Mouse (Mus musculus) mature B cell (primary cell): Measurements from ENCODE around the gene Gm43638.
"Not testable (repeated sequence)": the region's sequence is repeated elsewhere in the genome, so short reads cannot be mapped to it uniquely, and the experiment has no call there.

ENCODE experiments used
- in situ Hi-C: fragments of 300-500 bp; cut with MboI; formaldehyde crosslinking; loops from 2 replicates; pipeline ENCODE4 v1.14.3; 2019

Gm43638 gene

DNA sequence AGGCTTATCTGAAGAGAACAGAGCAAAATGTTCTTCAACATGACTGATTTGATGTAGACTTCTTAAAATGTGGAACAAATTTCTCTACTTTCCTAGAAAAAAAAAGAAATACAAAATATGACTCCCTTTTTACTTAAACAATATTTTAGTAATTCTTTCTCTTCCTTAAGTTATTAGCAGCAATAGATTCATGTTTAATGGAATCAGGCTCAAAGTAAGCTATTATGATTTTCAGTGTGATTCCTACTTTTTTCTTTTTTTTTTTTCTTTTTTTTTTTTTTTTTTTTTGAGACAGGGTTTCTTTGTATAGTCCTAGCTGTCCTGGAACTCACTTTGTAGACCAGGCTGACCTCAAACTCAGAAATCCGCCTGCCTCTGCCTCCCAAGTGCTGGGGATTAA lies at the start of gene Gm43638:
Gene Gm43638 (minus strand): TSS at position 101 of the 400 bp plus-strand sequence.
- in situ Hi-C loops, result not testable (repeated sequence)

DNA sequence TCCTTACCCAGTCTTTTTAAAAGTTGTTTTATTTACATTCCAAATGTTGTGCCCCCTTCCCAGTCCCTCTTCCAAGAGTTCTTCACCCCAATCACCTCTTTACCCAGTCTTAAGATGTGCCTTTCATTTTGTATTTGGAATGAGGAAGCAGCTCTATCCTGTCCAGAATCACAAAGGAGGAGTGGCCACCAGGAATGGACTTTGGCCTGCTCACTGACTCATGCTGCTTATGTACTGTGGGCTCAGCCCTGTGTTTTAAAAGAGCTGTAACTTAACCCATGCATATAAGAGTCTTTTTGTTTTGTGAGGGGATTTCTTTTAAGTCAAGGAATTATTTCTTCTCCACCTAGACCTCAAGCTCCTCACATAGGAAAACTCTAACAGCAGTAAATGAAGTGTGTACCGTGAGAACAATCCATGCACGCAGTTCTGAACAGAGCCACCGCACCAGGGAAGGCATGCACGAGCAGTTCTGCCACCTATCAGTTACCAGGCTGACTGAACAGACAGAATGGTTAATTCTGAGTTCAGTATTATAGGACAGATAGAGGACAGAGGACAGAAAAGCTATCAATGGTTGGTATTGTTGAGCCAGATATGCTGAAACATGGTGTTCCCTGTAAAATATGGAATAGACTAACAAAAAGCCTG lies 49.5 kb upstream of the Gm43638 start:
- in situ Hi-C loops, result no loop called here

DNA sequence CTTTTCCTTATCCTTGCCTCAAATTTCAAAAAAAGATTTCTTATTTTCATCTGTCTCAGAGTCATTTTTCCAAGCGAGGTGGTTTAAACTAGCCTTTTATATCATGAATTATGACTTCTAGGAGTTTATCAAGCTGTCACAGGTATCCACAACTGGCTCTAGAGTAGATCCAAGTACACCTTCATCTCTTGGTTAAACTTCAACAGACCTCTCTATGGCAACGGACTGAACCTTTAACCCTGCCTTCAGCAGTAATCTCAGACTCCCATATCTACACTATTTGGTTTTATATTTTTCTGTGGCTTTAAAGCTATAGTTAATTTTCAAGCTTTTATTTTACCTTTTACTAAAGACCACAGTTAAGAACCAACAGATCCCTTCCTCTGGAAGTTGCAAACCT lies 45.7 kb upstream of the Gm43638 start:
- in situ Hi-C loops, result no loop called here

DNA sequence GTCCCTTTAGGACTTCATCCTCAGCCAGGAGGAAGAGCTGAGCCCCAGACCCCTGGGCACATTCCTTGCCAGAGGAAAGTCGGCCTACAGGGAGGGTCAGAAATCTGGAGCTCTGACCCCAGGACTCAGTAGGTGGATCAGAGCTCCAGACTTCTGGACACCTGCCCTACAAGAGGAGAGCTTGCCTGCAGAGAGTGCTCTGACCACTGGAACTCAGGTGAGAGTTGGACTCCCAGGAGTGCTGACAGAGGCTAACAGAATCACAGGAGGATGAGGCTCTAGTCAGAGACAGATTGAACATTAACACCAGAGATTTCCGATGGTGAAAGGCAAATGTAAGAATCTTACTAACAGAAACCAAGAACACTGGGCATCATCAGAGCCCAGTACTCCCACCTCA lies 37.0 kb upstream of the Gm43638 start:
- in situ Hi-C loops, result not testable (repeated sequence)

DNA sequence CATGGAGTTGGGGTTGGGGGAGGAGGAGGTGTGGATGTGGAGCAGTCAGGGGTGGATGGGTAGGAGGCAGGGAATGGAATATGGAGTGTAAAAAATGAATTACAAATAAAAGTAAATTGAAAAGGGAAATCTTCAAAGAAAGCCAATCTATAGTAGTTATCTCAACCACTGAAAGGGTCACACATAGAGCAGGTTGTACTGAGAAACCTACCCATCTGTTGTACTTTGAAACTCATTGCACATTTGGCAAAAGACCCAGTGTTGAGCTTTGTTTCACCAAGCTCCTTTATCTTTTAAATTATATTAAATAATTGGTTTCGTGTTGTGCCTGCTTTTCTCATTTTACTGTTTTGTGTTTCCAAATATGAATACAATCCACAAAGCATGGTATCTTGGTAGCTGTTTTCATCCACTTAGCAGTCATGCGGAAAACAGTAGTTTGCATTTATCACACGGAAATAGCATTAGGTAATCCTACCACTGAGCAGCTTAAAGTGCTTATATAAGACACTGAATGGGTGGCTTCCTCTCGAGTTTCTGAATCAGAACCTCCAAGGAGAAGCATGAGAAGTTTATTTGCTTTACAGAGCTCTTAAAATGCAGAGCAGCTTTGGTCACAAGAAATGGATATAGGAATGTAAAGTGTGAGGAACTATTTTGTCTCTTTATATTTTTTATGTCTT lies 19.3 kb upstream of the Gm43638 start:
- in situ Hi-C loops, result no loop called here

DNA sequence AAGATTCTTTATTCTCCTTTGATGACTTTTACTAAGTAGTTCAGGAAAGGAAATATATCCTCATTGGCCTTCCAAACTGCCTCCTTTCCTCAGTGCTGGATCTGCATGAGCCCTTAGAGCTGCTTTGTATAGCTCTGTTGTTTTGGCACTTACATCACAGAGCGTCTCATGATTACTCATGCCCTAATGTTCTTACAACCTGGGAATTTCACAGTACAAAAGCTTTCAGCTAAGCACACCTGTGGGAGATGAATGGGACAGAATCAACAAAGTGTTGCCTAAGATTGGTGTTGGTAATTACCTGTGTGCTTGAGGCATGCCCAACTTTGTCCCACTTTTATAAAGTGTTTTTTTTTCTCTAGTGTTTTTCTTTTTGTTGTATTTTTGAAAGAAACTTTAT lies 16.1 kb upstream of the Gm43638 start:
- in situ Hi-C loops, result no loop called here

DNA sequence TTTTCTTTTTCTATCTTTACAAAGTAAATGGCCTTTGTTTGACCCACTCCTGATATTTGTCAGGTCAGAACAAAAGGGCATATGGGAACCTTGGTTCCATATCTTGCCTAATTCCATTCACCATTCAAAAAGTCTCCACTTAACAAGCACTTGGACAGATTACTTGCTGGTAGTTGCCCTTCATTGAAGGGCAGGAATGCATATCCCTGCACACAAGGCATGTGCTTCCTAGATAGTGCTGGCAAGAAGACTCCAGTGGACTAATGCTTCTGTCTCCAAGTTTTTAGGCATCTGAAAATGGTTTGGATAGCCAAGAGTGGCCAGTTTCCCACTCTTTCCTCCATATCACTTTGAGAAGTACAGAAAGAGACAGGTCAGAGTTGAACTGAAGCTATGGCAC lies 12.7 kb upstream of the Gm43638 start:
- in situ Hi-C loops, result no loop called here

DNA sequence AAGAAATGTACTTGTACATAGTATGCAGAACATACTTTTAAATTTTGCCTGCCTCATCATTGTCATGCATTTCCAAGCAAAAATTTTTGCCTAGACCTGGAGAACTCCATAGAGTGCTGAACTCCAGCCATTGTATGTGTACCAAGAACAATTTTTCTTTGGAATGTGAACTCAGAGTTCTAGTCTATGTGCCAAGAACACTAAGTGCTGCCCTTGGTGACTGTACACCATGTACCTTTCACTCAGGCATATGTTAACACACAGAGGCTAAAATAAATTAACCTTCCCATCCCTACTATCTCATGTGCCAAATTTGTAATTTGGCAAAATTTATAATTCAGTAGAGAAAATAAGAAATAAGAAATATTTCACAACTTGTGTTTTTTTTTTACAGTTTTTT lies 12.3 kb upstream of the Gm43638 start:
- in situ Hi-C loops, result no loop called here

DNA sequence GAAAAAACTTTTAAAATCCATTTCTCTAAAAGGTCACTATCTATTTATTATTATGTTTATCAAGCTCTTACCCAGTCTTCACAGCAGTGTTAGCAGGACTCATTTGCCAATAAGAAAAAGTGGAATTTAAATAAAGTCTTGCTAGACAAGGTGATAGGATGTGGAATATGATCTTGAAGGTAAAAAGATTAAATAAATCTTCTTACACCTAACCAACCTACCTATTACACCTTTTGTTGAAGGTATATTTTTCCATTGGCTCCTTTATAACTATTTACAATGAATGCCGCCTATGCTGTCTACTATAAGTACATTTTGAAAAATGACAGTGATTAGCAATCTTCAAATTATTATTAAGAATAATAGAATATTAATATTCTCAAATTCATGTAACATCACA lies 4.2 kb upstream of the Gm43638 start, which contains the start of gene Ugt2a1:
Gene Ugt2a1 (minus strand): TSS at position 101 of the 400 bp plus-strand sequence.
- in situ Hi-C loops, result no loop called here

DNA sequence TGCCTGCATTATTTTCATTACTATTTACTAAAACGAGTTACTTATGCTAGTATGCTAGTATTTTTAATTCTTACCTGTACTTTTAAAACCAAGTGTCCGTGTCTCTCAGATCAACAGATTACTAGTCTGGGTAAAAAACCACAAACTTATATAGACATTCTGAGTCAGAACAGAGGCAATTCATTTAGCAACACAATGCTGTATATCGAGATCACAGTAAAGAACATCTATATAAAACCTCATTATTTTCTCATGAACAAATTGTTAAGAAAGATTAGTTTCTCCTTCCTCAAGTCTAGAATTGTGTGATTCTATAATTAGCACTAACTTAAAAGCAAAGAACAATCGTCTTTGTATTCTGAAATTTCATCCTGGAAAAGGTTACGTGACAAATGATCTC lies 4.4 kb downstream of the Gm43638 start, which contains the start of gene Ugt2a2:
Gene Ugt2a2 (minus strand): TSS at position 101 of the 400 bp plus-strand sequence.
- in situ Hi-C loops, result no loop called here

DNA sequence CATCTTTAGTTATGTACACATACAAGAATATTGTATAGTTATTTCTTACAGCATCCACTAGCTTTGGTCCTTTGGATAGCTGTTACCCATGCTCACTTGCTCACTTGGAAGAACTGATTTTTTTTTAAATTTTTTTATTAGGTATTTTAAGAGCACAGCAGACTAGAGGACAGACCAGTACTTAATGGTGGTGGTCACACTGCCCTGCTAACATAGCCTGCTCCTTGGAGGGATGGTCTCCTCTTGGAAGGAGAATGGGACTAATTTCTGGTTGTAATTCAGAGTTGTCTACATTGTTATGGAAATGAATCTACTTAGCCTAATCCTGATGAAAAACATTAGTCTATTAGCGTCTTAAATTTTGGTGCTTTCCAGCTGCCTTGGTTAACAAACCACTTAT lies 27.8 kb downstream of the Gm43638 start:
- in situ Hi-C loops, result no loop called here

DNA sequence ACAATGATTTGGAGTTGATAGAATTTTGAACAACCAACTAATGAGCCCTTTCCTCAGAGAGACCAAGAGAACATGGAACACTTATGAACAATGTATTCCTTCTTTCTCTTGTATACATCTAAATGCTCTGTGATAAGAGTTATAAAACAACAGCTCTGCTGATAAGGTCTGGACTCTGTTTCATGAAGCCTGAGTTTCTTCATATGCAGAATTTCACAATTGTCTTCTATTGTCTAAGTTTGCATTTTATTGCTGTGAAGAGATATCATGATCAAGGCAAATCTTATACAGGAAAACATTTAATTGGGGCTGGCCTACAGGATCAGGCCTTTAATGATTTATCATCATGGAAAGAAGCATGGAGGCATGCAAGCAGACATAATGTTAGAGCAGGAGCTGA lies 28.9 kb downstream of the Gm43638 start:
- in situ Hi-C loops, result no loop called here

DNA sequence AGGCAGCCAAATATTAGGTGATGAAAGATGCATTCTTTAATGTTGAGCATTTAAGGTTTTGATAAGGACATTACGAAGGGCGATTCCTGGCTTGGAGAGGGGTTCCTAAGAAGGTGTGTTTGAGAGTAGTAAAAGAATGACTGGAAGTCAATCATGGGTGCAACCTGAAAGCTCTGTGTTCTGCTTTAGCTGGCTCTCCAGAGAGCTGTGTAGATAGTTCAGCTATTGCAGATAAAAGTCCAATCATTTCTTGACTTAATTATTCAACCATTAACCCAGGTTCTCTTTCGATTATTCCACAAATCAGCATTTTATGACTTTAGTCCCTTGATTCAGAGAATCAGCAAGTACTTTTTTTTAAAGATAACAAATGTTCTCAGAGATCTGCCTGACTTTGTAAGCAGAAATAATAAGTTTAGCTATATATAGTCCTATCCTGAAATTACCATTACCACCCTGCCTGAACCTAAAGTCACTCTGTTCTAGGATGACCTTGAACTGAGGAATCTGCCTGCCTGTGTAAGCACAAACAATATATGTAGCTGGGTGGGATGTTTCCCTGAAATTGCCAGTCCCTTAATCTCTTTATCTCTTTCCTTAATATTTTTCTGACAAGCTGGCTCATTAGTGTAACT lies 30.3 kb downstream of the Gm43638 start:
- in situ Hi-C loops, result no loop called here

DNA sequence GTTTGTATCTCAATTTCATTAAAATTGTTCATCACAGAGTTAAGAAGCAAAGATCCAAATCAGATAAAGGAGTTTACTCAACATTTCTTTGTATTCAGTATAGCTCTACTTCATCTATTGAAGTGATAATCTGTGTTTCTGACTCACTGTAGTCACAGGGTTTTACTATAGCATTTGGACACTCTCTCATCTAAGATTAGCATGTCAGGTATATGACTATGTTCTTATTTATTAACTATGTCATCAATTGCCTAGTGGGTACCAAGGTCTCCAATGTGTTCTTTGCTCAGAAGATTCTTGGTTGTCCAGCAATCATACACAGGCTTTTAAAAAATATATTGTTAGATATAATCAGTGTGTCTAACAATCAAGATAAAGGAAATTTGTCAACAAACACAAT lies 31.1 kb downstream of the Gm43638 start:
- in situ Hi-C loops, result no loop called here

DNA sequence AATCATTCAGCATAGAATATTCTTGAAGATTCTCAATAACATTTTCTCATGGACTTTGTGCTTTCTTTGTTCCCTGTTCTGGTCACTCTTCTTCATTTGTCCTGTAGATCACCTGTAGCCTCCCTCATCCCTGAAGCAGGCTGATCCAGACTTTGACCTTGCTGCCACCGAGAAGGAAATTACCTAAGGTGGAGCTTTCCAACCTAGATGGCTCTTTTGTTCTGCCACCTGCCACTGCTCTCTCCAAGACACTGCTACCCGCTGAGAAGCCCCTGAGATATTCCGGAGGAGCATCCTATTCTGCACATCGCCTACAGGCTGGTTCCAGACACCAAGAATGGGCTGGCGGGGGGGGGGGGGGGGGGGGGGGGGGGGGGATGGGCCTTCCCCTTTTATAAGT lies 34.1 kb downstream of the Gm43638 start:
- in situ Hi-C loops, result not testable (repeated sequence)

DNA sequence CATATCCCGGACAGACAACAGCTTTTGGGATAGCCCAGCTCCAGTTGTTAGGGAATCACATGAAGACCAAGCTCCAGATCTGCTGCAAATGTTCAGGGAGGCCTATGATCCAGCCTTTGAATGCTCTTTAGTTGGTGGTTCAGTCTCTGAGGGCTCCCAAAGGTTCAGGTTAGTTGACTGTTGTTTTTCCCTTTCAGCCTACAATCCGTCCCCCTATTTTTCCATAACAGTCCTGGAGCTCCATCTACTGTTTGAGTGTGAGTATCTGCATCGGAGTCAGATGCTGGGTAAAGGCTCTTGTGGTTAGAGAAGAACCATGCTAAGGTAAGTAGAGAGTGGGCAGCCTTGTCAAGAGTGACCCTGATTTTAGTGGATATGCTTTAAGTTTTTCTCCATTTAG lies 50.3 kb downstream of the Gm43638 start:
- in situ Hi-C loops, result no loop called here

DNA sequence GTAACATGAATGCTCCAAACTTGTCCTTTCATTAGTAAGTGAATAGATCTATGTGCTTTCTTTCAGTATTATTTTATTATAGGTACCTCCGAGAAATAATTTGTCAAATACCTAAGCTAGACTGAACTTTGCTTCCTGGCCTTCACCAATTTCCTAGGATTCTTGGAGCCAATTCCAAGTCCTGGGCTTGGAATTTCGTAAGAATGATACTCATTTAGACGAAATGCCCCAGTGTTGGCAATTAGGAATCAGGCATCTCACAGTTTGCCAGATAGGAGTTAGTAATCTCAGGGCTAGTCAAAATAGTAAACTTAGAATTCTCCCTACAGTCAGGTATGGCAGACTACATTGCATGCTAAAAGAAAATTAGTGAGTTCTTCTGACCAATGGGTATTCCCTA lies 60.9 kb downstream of the Gm43638 start:
- in situ Hi-C loops, result no loop called here

DNA sequence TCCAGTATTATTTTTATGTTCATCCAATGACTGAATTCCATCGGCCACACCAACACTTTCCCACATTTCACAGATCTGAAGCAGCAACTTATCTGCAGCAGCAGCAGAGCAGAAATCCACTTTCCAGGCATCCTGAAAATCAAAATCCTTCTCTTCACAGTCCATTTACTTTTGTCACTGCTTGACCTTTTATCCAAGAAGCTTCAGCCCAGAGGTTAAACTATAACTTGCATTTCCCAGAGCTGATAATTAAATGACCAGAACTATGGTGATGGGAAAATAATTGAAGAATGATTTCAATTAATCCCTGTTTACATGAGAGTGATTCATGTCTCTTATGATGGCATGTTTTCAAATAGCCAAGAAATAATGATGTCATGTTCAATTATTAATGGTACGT lies 62.6 kb downstream of the Gm43638 start, which contains the start of gene Ugt2b38:
Gene Ugt2b38 (minus strand): TSS at position 163 of the 400 bp plus-strand sequence.
- in situ Hi-C loops, result not testable (repeated sequence)
